Mouse (Mus musculus) liver, postnatal 0 days (tissue): ENCODE measurements around the gene Gm20388.

ENCODE experiments used
- CTCF ChIP-seq: sonication (generic); IDR thresholded peaks from 2 replicates; pipeline ENCODE4 v1.5.1; 2016; ENCODE audit warnings: antibody characterized with exemption, low read depth
- EP300 ChIP-seq: IDR thresholded peaks from 2 replicates; pipeline ENCODE4 v1.6.1; 2016; ENCODE audit warnings: antibody characterized with exemption, low read depth, mild to moderate bottlenecking

DNA sequence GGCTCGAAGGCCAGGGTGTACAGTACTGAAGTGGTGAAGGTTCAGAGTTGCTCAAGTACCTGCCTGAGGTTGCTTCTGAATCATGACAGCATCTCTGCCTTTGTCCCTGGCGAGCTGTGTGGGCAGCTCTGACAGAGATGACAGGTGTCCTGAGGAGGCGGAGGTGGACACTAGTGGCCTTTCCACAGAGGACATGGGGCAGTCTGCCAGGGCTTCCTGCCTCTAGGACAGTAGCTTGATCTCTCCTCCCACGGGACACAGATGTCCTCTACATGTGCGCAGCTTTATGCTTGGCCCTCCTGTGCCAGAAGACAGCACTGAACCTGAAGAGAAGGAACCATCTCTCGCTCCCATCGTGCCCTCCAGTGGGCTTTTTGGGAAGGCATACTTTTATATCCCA, 222.5 kb downstream of the Gm20388 start:
- no peak for TF ChIP-seq CTCF
- TF ChIP-seq EP300, result no peak
